Mouse (Mus musculus) C2C12 (cell line): ENCODE measurements around the gene Kif24.

ENCODE experiments used
- CEBPB ChIP-seq: IDR thresholded peaks from one replicate; pipeline ENCODE4 v1.6.1; 2011; ENCODE audit warnings: low read depth, mild to moderate bottlenecking, control low read depth, moderate library complexity
- CTCF ChIP-seq: IDR thresholded peaks from one replicate; pipeline ENCODE4 v1.5.1; 2011; ENCODE audit not compliant: control insufficient read depth, insufficient read depth, insufficient read length
- FOSL1 ChIP-seq: IDR thresholded peaks from one replicate; pipeline ENCODE4 v1.8.0; 2011; ENCODE audit warnings: mild to moderate bottlenecking, low read length; ENCODE audit not compliant: poor library complexity, insufficient read depth, severe bottlenecking
- MAX ChIP-seq: IDR thresholded peaks from one replicate; pipeline ENCODE4 v1.6.1; 2011; ENCODE audit warnings: mild to moderate bottlenecking, control low read depth
- MYOD1 ChIP-seq: IDR thresholded peaks from one replicate; pipeline ENCODE4 v1.6.1; 2011; ENCODE audit warnings: low read depth; ENCODE audit not compliant: control insufficient read depth, insufficient read length
- MYOG ChIP-seq: IDR thresholded peaks from one replicate; pipeline ENCODE4 v1.6.1; 2011; ENCODE audit not compliant: control insufficient read depth, insufficient read length; ENCODE audit errors: extremely low read depth
- USF1 ChIP-seq: IDR thresholded peaks from one replicate; pipeline ENCODE4 v1.6.1; 2011; ENCODE audit warnings: low read depth, mild to moderate bottlenecking, control low read depth, moderate library complexity

DNA sequence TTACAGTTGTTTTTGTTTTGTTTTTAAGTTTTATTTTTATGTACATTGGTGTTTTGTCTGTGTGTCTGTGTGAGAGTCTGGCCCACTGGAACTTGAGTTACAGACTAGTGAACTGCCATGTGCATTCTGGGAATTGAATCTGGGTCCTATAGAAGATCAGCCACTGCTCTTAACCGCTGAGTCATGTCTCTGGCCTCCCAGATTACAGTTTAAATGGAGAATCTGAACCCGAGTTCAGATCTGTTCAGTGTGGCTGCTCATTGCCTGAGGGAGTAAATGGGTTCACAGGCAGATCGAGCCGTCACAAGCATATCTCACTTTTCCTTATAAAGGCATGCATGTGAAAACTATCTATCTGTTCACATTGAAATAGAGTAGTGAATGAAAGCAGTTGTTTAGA is 111.9 kb downstream of the Kif24 start:
- TF ChIP-seq CTCF: no peak
- TF ChIP-seq MAX: no peak
- TF ChIP-seq USF1: no peak
- no peak for TF ChIP-seq FOSL1
- no peak for TF ChIP-seq MYOG
- no peak for TF ChIP-seq MYOD1
- no peak for TF ChIP-seq CEBPB
